Mouse (Mus musculus) kidney, adult 2 months (tissue): ENCODE data around the gene Gstcd. TPM values are rescaled to one million over a fixed set of nuclear protein-coding genes. Genes with fewer than 3 reads are reported as not detected.

Source experiments
- DNase-seq: peaks from one replicate; pipeline ENCODE4 v3.0.0; 2021
- H3K27ac ChIP-seq: fragments of 200-500 bp; 2 replicates; pipeline ENCODE4 v1.5.1; 2012; ENCODE audit warnings: low read depth, low read length, control low read depth, inconsistent platforms; ENCODE audit not compliant: insufficient read depth
- H3K27me3 ChIP-seq: fragments of 200-500 bp; replicated peaks from 2 replicates; pipeline ENCODE4 v1.6.1; 2012; ENCODE audit warnings: mild to moderate bottlenecking, moderate library complexity, low read length, inconsistent platforms; ENCODE audit not compliant: control insufficient read depth, insufficient read depth
- H3K36me3 ChIP-seq: fragments of 200-500 bp; 2 replicates; pipeline ENCODE4 v1.6.1; 2012; ENCODE audit warnings: mild to moderate bottlenecking, moderate library complexity, low read length, inconsistent platforms; ENCODE audit not compliant: control insufficient read depth, insufficient read depth
- H3K4me1 ChIP-seq: fragments of 200-500 bp; 2 replicates; pipeline ENCODE4 v1.6.1; 2011; ENCODE audit warnings: low read length; ENCODE audit not compliant: control insufficient read depth, insufficient read depth
- H3K4me3 ChIP-seq: fragments of 200-500 bp; 2 replicates; pipeline ENCODE4 v1.5.1; 2011; ENCODE audit warnings: mild to moderate bottlenecking, low read depth, low read length, control low read depth; ENCODE audit not compliant: insufficient read depth
- CTCF ChIP-seq: fragments of 200-500 bp; conservative IDR thresholded peaks from 2 replicates; pipeline ENCODE4 v1.5.1; 2011; ENCODE audit warnings: low read depth, mild to moderate bottlenecking, control low read depth, low read length, moderate library complexity, mixed read lengths; ENCODE audit not compliant: insufficient read depth, insufficient read length
- POLR2A ChIP-seq: fragments of 200-500 bp; IDR thresholded peaks from one replicate; pipeline ENCODE4 v1.6.1; 2011; ENCODE audit warnings: low read depth, low read length, control low read depth
- whole genome bisulfite sequencing: fragments of 180-500 bp; shearing (Covaris S2); methylation state at CpG from one replicate; pipeline ENCODE4 v1.1.7; 2018; 5-methylcytosine and 5-hydroxymethylcytosine counted together
- polyA plus RNA-seq: library from polyadenylated mRNA; depleted of rRNA; stranded (reverse); fragments of >200 nt; gene quantifications from 2 replicates; pipeline ENCODE4 v1.2.3, GENCODE M21; 2012; rRNA removed

The Gstcd gene
- polyA plus RNA-seq, 1 experiment = 2.6 TPM

GRCm38 (mm10) chr3:132940181-132940990, 151.4 kb downstream of the Gstcd start:
- peaks cover 22% of the 10 kb centered on the region; the same call in 1 of the 2 replicates for H3K4me1 ChIP-seq
- H3K27ac ChIP-seq = 0 out of 2 replicates have a peak overlapping the region, but pooled peaks have one; percentile 20
- H3K4me3 ChIP-seq = no peak overlapping the region
- no peak for DNase-seq
- H3K36me3 ChIP-seq = no peaks in the 10 kb centered on the region
- 61% methylated on average over 10 of the region's 10 CpGs for WGBS
- no peak for TF ChIP-seq POLR2A
- TF ChIP-seq CTCF = no peak
- H3K27me3 ChIP-seq = no peaks in the 10 kb centered on the region

- 41% methylated on average over 8 of the region's 8 CpGs for WGBS
- Histone ChIP-seq H3K27me3 (no peaks in the 10 kb centered on the region), H3K27ac (peak overlapping the region; percentile 66; the same call in 1 of the 2 replicates), H3K4me3 (no peak overlapping the region), H3K4me1 (peaks cover 13% of the 10 kb centered on the region; the same call in 1 of the 2 replicates), H3K36me3 (no peaks in the 10 kb centered on the region)
- TF ChIP-seq POLR2A (no peak), CTCF (no peak)
- peak; percentile 92 for DNase-seq
Observed at GRCm38 (mm10) chr3:132939006-132939405, 152.8 kb downstream of the Gstcd start.

- H3K4me3 ChIP-seq = no peak overlapping the region
- TF ChIP-seq CTCF (no peak), POLR2A (no peak)
- H3K27me3 ChIP-seq = no peaks in the 10 kb centered on the region
- H3K36me3 ChIP-seq = no peaks in the 10 kb centered on the region
- no peak overlapping the region for H3K27ac ChIP-seq
- 28% methylated on average over 2 of the region's 2 CpGs for WGBS
- peaks cover 4% of the 10 kb centered on the region; the same call in 1 of the 2 replicates for H3K4me1 ChIP-seq
- no peak for DNase-seq
Observed at GRCm38 (mm10) chr3:132934649-132935048, 157.2 kb downstream of the Gstcd start.

Other genes starting within 250 kb of the Gstcd start
- gene Npnt, start 141.7 kb downstream of the Gstcd start, polyA plus RNA-seq = 119 and 132 TPM in 2 replicates
- gene Ints12, start 193 bp downstream of the Gstcd start, polyA plus RNA-seq = 6.8 and 8.4 TPM in 2 replicates
- 1.5 and 1.7 TPM in 2 replicates for gene Arhgef38, start 142.9 kb upstream of the Gstcd start, polyA plus RNA-seq
- gene Ppa2, start 218.1 kb upstream of the Gstcd start, polyA plus RNA-seq = 200 and 241 TPM in 2 replicates